Mouse (Mus musculus): ENCODE data around the gene Mad1l1. TPM values are rescaled to one million over a fixed set of nuclear protein-coding genes. Genes with fewer than 3 reads are reported as not detected.
A peak's percentile ranks its signal among the peaks of the same experiment; 100 is the strongest.

The Mad1l1 gene
- polyA plus RNA-seq, 1 experiment from 2014 or later = 44.2 TPM

DNA sequence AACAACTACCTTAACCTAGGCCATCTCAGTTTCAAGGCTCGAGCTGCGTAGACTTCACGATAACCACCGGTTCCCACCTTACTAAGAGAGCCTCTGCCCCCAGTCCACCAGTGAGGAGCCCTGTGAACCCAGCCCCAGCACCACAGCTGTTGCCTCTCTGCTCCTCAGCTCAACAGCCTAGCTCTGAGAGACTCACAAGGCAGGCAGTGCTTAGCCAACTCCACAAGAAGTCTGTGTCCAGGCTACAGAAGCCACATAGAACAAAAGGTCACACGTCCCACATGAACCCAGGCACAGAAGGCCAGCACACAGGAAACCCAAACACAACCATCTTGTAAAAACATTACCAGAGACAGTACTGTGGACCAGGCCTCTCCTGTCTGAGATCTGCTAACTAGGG lies 62.7 kb downstream of the Mad1l1 start:
- Histone ChIP-seq H3K4me3 (ENCODE audit: low read depth, low read length) (no peak overlapping the region), H3K9me3 (ENCODE audit: control insufficient read depth, low read length) (no peaks in the 10 kb centered on the region), H3K9ac (ENCODE audit: low read length) (no peak overlapping the region), H3K4me1 (ENCODE audit: control insufficient read depth, insufficient read depth, low read length) (peaks cover 2% of the 10 kb centered on the region), H3K4me2 (no peak overlapping the region), H3K27ac (ENCODE audit: low read depth, low read length) (no peak overlapping the region), H3K36me3 (ENCODE audit: control insufficient read depth, insufficient read depth, low read length) (no peaks in the 10 kb centered on the region; the same call in 1 of the 2 replicates), H3K27me3 (ENCODE audit: control insufficient read depth, insufficient read depth, low read length) (no peaks in the 10 kb centered on the region)
- DNase-seq (ENCODE audit: low spot score, missing footprints) (no peak), ATAC-seq (ENCODE audit: low FRiP score) (no peak)
- 89% methylated on average over 5 of the region's 5 CpGs for WGBS

GRCm38 (mm10) chr5:140258035-140258434 lies 63.3 kb downstream of the Mad1l1 start:
- DNase-seq (ENCODE audit: low spot score, missing footprints) (no peak), ATAC-seq (ENCODE audit: low FRiP score) (no peak)
- 84% methylated on average over 3 of the region's 3 CpGs for WGBS
- H3K4me2 ChIP-seq = no peak overlapping the region
- no peaks in the 10 kb centered on the region for H3K4me1 ChIP-seq (ENCODE audit: control insufficient read depth, insufficient read depth, low read length)
- H3K27ac ChIP-seq (ENCODE audit: low read depth, low read length) = no peak overlapping the region
- no peaks in the 10 kb centered on the region for H3K9me3 ChIP-seq (ENCODE audit: control insufficient read depth, low read length)
- no peaks in the 10 kb centered on the region for H3K27me3 ChIP-seq (ENCODE audit: control insufficient read depth, insufficient read depth, low read length)
- H3K4me3 ChIP-seq (ENCODE audit: low read depth, low read length) = no peak overlapping the region
- H3K9ac ChIP-seq (ENCODE audit: low read length) = no peak overlapping the region
- no peaks in the 10 kb centered on the region; the same call in 1 of the 2 replicates for H3K36me3 ChIP-seq (ENCODE audit: control insufficient read depth, insufficient read depth, low read length)

DNA sequence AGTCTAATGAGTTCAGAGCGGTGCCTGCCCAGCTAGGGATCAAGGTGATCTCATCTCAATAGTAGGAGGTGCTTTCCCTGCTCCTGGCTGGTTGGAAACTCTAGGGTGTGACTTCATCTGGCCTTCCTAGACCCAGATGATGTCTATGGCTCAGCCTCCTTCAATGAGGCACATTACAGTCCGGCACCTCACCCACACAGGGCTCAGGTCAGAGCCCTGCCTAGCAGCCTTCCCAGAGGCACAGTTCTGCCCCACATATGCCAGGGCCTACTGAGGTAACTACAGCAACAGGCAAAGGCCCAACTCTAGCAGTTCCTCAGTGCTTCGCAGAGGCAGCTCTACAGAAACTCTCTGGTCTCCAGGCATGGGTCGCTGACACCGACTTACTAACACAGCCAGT lies 63.9 kb downstream of the Mad1l1 start:
- DNase-seq (ENCODE audit: low spot score, missing footprints) (no peak), ATAC-seq (ENCODE audit: low FRiP score) (no peak)
- H3K4me2 ChIP-seq = no peak overlapping the region
- no peak overlapping the region for H3K27ac ChIP-seq (ENCODE audit: low read depth, low read length)
- H3K9ac ChIP-seq (ENCODE audit: low read length) = no peak overlapping the region
- no peak overlapping the region for H3K4me3 ChIP-seq (ENCODE audit: low read depth, low read length)
- H3K4me1 ChIP-seq (ENCODE audit: control insufficient read depth, insufficient read depth, low read length) = no peaks in the 10 kb centered on the region
- H3K9me3 ChIP-seq (ENCODE audit: control insufficient read depth, low read length) = no peaks in the 10 kb centered on the region
- no peaks in the 10 kb centered on the region for H3K27me3 ChIP-seq (ENCODE audit: control insufficient read depth, insufficient read depth, low read length)
- WGBS = 93% methylated on average over 5 of the region's 5 CpGs
- no peaks in the 10 kb centered on the region; the same call in 1 of the 2 replicates for H3K36me3 ChIP-seq (ENCODE audit: control insufficient read depth, insufficient read depth, low read length)

DNA sequence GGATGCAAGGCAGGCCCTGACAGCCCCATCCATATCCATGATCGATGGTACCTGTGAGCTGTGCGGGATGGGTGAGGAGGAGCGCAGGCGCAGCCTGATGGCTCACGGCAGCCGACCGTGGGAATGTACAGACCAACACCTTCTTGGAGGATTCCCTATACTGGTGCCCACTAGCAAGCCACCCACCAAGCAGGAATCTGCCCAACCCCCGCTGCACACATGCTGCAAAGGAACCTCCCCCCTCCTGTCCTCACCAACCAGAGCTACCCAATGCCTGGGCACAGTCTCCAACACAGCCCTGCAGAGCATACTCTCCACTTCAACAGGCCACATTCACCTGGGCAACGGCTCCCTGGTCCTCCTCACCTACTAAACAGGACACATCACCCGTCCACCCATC lies 64.7 kb downstream of the Mad1l1 start:
- no peaks in the 10 kb centered on the region for H3K27me3 ChIP-seq (ENCODE audit: control insufficient read depth, insufficient read depth, low read length)
- no peak overlapping the region for H3K9ac ChIP-seq (ENCODE audit: low read length)
- no peaks in the 10 kb centered on the region; the same call in 1 of the 2 replicates for H3K36me3 ChIP-seq (ENCODE audit: control insufficient read depth, insufficient read depth, low read length)
- DNase-seq (ENCODE audit: low spot score, missing footprints) (no peak), ATAC-seq (ENCODE audit: low FRiP score) (no peak)
- WGBS = 96% methylated on average over 10 of the region's 10 CpGs
- no peaks in the 10 kb centered on the region for H3K4me1 ChIP-seq (ENCODE audit: control insufficient read depth, insufficient read depth, low read length)
- H3K4me2 ChIP-seq = no peak overlapping the region
- no peak overlapping the region for H3K4me3 ChIP-seq (ENCODE audit: low read depth, low read length)
- H3K27ac ChIP-seq (ENCODE audit: low read depth, low read length) = no peak overlapping the region
- H3K9me3 ChIP-seq (ENCODE audit: control insufficient read depth, low read length) = no peaks in the 10 kb centered on the region

- H3K9ac ChIP-seq (ENCODE audit: low read length) = no peak overlapping the region
- H3K27ac ChIP-seq (ENCODE audit: low read depth, low read length) = no peak overlapping the region
- DNase-seq (ENCODE audit: low spot score, missing footprints) (no peak), ATAC-seq (ENCODE audit: low FRiP score) (no peak)
- WGBS = 87% methylated on average over 5 of the region's 5 CpGs
- H3K27me3 ChIP-seq (ENCODE audit: control insufficient read depth, insufficient read depth, low read length) = no peaks in the 10 kb centered on the region
- H3K4me2 ChIP-seq = no peak overlapping the region
- no peaks in the 10 kb centered on the region for H3K4me1 ChIP-seq (ENCODE audit: control insufficient read depth, insufficient read depth, low read length)
- H3K36me3 ChIP-seq (ENCODE audit: control insufficient read depth, insufficient read depth, low read length) = no peaks in the 10 kb centered on the region; the same call in 1 of the 2 replicates
- no peaks in the 10 kb centered on the region for H3K9me3 ChIP-seq (ENCODE audit: control insufficient read depth, low read length)
- no peak overlapping the region for H3K4me3 ChIP-seq (ENCODE audit: low read depth, low read length)
Observed at GRCm38 (mm10) chr5:140255265-140255664, 66.1 kb downstream of the Mad1l1 start.

GRCm38 (mm10) chr5:140254656-140255055 lies 66.7 kb downstream of the Mad1l1 start:
- DNase-seq (ENCODE audit: low spot score, missing footprints) (no peak), ATAC-seq (ENCODE audit: low FRiP score) (no peak)
- Histone ChIP-seq H3K4me3 (ENCODE audit: low read depth, low read length) (no peak overlapping the region), H3K9ac (ENCODE audit: low read length) (no peak overlapping the region), H3K36me3 (ENCODE audit: control insufficient read depth, insufficient read depth, low read length) (no peaks in the 10 kb centered on the region; the same call in 1 of the 2 replicates), H3K4me2 (no peak overlapping the region), H3K9me3 (ENCODE audit: control insufficient read depth, low read length) (no peaks in the 10 kb centered on the region), H3K27ac (ENCODE audit: low read depth, low read length) (no peak overlapping the region), H3K27me3 (ENCODE audit: control insufficient read depth, insufficient read depth, low read length) (no peaks in the 10 kb centered on the region), H3K4me1 (ENCODE audit: control insufficient read depth, insufficient read depth, low read length) (peaks cover 2% of the 10 kb centered on the region; the same call in 1 of the 2 replicates)
- 79% methylated on average over 1 of the region's 1 CpGs for WGBS

DNA sequence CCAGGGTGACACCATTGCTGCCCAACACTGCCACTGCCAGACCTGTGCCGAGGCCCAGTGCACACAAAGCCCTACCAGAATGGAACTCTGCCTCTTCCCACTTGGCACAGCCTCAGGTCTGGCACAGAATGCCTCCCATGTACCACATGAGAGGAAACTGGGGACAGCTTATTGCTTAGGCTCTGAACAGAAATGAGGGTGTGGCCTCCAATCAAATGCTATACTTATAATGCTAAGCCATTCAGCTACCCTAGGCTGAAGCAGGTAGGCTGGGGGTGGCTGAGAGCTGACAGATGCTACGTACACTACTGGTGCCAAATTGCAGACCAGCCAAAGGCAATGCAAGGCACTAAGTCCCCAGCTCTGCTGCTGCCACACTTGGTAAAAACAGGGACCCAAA lies 69.4 kb downstream of the Mad1l1 start:
- no peak for ATAC-seq (ENCODE audit: low FRiP score)
- H3K4me2 ChIP-seq = no peak overlapping the region
- H3K9me3 ChIP-seq (ENCODE audit: control insufficient read depth, low read length) = no peaks in the 10 kb centered on the region
- no peak overlapping the region for H3K9ac ChIP-seq (ENCODE audit: low read length)
- peaks cover 7% of the 10 kb centered on the region for H3K4me1 ChIP-seq (ENCODE audit: control insufficient read depth, insufficient read depth, low read length)
- H3K4me3 ChIP-seq (ENCODE audit: low read depth, low read length) = no peak overlapping the region
- no peak overlapping the region for H3K27ac ChIP-seq (ENCODE audit: low read depth, low read length)
- no peaks in the 10 kb centered on the region for H3K27me3 ChIP-seq (ENCODE audit: control insufficient read depth, insufficient read depth, low read length)
- WGBS = 90% methylated on average over 2 of the region's 2 CpGs
- no peak for DNase-seq (ENCODE audit: low spot score, missing footprints)
- no peaks in the 10 kb centered on the region; the same call in 1 of the 2 replicates for H3K36me3 ChIP-seq (ENCODE audit: control insufficient read depth, insufficient read depth, low read length)

DNA sequence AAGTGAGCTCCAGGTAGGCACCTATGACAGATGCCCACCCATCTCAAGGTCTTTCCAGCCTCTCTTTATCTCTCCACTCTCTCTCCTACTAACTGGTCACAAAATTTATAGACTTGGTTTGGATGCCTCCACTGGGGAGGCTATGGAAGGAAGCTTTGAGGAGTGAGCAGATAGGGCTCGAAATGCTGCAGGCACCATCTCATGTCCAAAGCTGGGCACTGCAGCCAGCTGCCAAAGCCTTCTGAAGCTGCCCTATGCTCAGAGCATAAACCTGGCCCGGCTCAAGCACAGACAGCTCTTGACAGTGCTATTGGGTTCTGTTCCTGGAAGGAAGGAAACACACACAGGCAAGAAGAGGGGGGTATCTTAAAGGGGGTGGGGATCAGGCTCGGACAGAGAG lies 71.0 kb downstream of the Mad1l1 start:
- ATAC-seq (ENCODE audit: low FRiP score) (no peak), DNase-seq (ENCODE audit: low spot score, missing footprints) (no peak)
- WGBS = 84% methylated on average over 3 of the region's 3 CpGs
- Histone ChIP-seq H3K27me3 (ENCODE audit: control insufficient read depth, insufficient read depth, low read length) (no peaks in the 10 kb centered on the region), H3K9me3 (ENCODE audit: control insufficient read depth, low read length) (no peaks in the 10 kb centered on the region), H3K4me2 (no peak overlapping the region), H3K27ac (ENCODE audit: low read depth, low read length) (no peak overlapping the region), H3K9ac (ENCODE audit: low read length) (no peak overlapping the region), H3K36me3 (ENCODE audit: control insufficient read depth, insufficient read depth, low read length) (no peaks in the 10 kb centered on the region), H3K4me1 (ENCODE audit: control insufficient read depth, insufficient read depth, low read length) (peaks cover 7% of the 10 kb centered on the region), H3K4me3 (ENCODE audit: low read depth, low read length) (no peak overlapping the region)

DNA sequence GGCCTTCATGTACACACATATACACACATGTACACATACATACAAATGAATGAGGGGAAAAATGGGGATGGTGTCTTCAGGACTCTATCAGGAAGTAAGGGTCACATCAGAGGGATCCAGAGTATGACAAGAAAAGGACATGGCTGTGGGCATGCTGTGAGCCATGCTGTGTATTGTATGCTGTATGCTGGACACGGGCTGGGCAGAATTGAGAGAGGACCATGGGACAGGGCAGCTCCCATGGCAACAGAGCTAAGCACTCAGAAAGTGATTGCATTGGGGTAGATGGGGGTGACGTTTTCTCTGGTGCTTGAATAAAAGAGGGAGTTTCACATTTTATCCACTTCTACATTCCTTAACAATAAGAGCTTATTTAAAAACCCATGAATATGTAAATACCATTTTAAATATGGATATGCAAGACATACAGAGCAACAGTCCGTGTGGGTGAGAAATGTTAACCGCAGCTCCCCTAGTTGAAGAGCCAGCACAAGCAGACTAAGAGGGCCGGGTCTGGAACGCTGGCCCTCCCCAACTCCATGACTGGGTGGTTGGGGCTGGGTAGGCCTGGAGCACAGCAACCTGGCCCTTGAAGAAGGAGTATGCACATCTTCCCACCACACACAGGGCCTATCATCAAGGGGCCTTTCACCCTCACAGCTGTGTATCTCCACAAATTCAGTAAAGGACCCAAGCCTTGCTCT lies 71.8 kb downstream of the Mad1l1 start:
- Histone ChIP-seq H3K4me1 (ENCODE audit: control insufficient read depth, insufficient read depth, low read length) (peaks cover 7% of the 10 kb centered on the region), H3K9me3 (ENCODE audit: control insufficient read depth, low read length) (no peaks in the 10 kb centered on the region), H3K27me3 (ENCODE audit: control insufficient read depth, insufficient read depth, low read length) (no peaks in the 10 kb centered on the region), H3K36me3 (ENCODE audit: control insufficient read depth, insufficient read depth, low read length) (no peaks in the 10 kb centered on the region), H3K4me3 (ENCODE audit: low read depth, low read length) (no peak overlapping the region), H3K4me2 (no peak overlapping the region), H3K9ac (ENCODE audit: low read length) (no peak overlapping the region), H3K27ac (ENCODE audit: low read depth, low read length) (no peak overlapping the region)
- WGBS = 66% methylated on average over 6 of the region's 6 CpGs
- ATAC-seq (ENCODE audit: low FRiP score) (peak; percentile 59; the same call in 1 of the 2 replicates), DNase-seq (ENCODE audit: low spot score, missing footprints) (no peak)
